Mouse (Mus musculus) 3T3-L1 (cell line): ENCODE data around the gene Tmem247.
A peak's percentile ranks its signal among the peaks of the same experiment; 100 is the strongest.

Experiments
- DNase-seq: peaks from one replicate; pipeline ENCODE4 v3.0.0-alpha.2; 2015; ENCODE audit warnings: low read depth, low spot score

Tmem247 gene

GRCm38 (mm10) chr17:86962894-86963585, 45.9 kb downstream of the Tmem247 start, which contains the start of gene Rhoq:
Gene Rhoq (plus strand): TSS chr17:86963082.
- DNase-seq, result peak; percentile 86

GRCm38 (mm10) chr17:86963586-86963902, 46.4 kb downstream of the Tmem247 start:
- peak; percentile 43 for DNase-seq

GRCm38 (mm10) chr17:86964041-86964440, 46.9 kb downstream of the Tmem247 start:
- DNase-seq, result peak; percentile 58

- peak; percentile 99 for DNase-seq
Measured at GRCm38 (mm10) chr17:86964502-86964901, 47.4 kb downstream of the Tmem247 start.

GRCm38 (mm10) chr17:86965121-86965520, 48.0 kb downstream of the Tmem247 start:
- no peak for DNase-seq

- no peak for DNase-seq
Measured at GRCm38 (mm10) chr17:86966040-86966439, 48.9 kb downstream of the Tmem247 start.

- DNase-seq, result no peak
Measured at GRCm38 (mm10) chr17:86967048-86967447, 49.9 kb downstream of the Tmem247 start.

GRCm38 (mm10) chr17:86967536-86968525, 50.7 kb downstream of the Tmem247 start:
- no peak for DNase-seq

- DNase-seq, result no peak
Measured at GRCm38 (mm10) chr17:86968581-86968980, 51.4 kb downstream of the Tmem247 start.

GRCm38 (mm10) chr17:86969582-86969981, 52.4 kb downstream of the Tmem247 start:
- no peak for DNase-seq

- no peak for DNase-seq
Measured at GRCm38 (mm10) chr17:86970026-86970750, 53.0 kb downstream of the Tmem247 start.

GRCm38 (mm10) chr17:86971036-86971435, 53.9 kb downstream of the Tmem247 start:
- DNase-seq, result no peak

GRCm38 (mm10) chr17:86971860-86972259, 54.7 kb downstream of the Tmem247 start:
- DNase-seq, result no peak
